Mouse (Mus musculus) C3H10T1/2 (cell line): ENCODE results near the gene Wfdc17. TPM values are rescaled to one million over a fixed set of nuclear protein-coding genes. Genes with fewer than 3 reads are reported as not detected.

Source experiments
- polyA plus RNA-seq, 2 experiments: library from polyadenylated mRNA; unstranded; fragments of >200 nt; fragmentation: generic; extraction: Trizol; gene quantifications; one replicate each; pipeline ENCODE4 v1.2.1; 2012; ENCODE audit warnings: missing spikeins in 2 of 2

Gene Wfdc17
- under 1 TPM in 1 of 2 experiments, not detected in 1; 0.21 TPM for polyA plus RNA-seq

GRCm38 (mm10) chr11:83703705-83704104, at the start of gene Wfdc17:
Gene Wfdc17 (plus strand): TSS chr11:83703991.

GRCm38 (mm10) chr11:83662204-83662603, 41.6 kb upstream of the Wfdc17 start, which contains the start of gene Ccl4:
Gene Ccl4 (plus strand): TSS chr11:83662584.

DNA sequence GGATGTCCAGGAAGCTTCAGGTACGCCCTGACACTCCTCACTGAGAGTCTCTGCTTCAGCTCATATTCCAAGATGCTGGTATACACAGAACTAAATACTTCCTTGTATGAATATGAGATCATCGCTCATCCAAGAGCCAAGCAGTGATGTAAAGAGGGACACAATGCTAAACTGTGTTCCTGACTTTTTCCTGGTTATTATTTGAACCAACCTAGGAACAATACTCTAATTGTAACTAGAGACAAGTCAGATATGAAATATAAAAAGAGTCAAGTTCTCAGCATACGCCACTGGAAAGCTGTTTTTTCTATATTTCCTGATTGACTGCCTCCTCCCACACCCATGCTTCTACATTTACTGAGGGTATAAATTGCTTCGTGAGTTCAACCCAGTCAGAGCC, 4.9 kb downstream of the Wfdc17 start, which contains the start of gene Wfdc18:
Wfdc18 (plus strand) TSS at position 301 of the 400 bp plus-strand sequence.

DNA sequence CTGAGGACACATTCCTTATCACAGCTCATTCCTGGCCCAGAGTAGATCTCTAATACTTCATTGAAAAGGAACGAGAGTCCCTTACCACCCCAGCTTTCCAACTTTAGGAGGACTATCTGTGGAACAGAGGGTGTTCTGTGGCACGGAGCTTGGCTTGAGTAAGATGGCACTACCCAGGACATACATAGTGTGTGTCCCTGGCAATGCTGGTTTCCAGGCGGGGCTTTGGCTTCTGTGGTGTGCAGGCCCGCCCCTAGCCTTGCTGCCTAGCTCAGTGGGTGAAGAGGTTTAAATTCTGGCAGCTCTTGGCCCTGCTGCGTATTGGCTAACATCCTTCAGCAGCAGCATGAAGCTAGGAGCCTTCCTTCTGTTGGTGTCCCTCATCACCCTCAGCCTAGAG, 42.9 kb downstream of the Wfdc17 start, which contains the start of gene Wfdc21:
Wfdc21 (plus strand) TSS at position 260 of the 400 bp plus-strand sequence.

GRCm38 (mm10) chr11:83753581-83754181, 49.9 kb downstream of the Wfdc17 start, which contains the start of gene Heatr6:
Gene Heatr6 (plus strand): TSS chr11:83753696.

Other genes with a start within 250 kb of the Wfdc17 start
- gene Mmp28, start 240.9 kb upstream of the Wfdc17 start, polyA plus RNA-seq: 1 to 10 TPM; 1.5 to 6.8 TPM
- 10 to 100 TPM in 1 of 2 experiments, 1 to 10 TPM in 1; 5.6 to 36.5 TPM for gene Taf15, start 230.9 kb upstream of the Wfdc17 start, polyA plus RNA-seq
- gene Heatr9, start 181.8 kb upstream of the Wfdc17 start, polyA plus RNA-seq: under 1 TPM in 1 of 2 experiments, not detected in 1; 0.04 TPM
- 10 to 100 TPM in 1 of 2 experiments, 1 to 10 TPM in 1; 4.4 to 79.3 TPM for gene Ccl5, start 173.5 kb upstream of the Wfdc17 start, polyA plus RNA-seq
- gene Ccl9, start 125.4 kb upstream of the Wfdc17 start, polyA plus RNA-seq: 1 to 10 TPM; 1.6 to 6.6 TPM
- gene Ccl6, start 110.9 kb upstream of the Wfdc17 start, polyA plus RNA-seq: under 1 TPM in 1 of 2 experiments, not detected in 1; 0.47 TPM
- not detected for gene Rpl9-ps1, start 58.4 kb upstream of the Wfdc17 start, polyA plus RNA-seq
- gene Ccl3, start 54.6 kb upstream of the Wfdc17 start, polyA plus RNA-seq: not detected
- not detected for gene Ccl4, start 41.4 kb upstream of the Wfdc17 start, polyA plus RNA-seq
- gene Wfdc18, start 5.0 kb downstream of the Wfdc17 start, polyA plus RNA-seq: 10 to 100 TPM in 1 of 2 experiments, under 1 TPM in 1; 0.85 to 11.0 TPM
- gene Wfdc21, start 42.9 kb downstream of the Wfdc17 start, polyA plus RNA-seq: 1 to 10 TPM in 1 of 2 experiments, not detected in 1; 6.1 TPM
- gene Heatr6, start 49.7 kb downstream of the Wfdc17 start, polyA plus RNA-seq: 10 to 100 TPM in 1 of 2 experiments, 1 to 10 TPM in 1; 6.4 to 21.6 TPM
- not detected for gene Hnf1b, start 146.1 kb downstream of the Wfdc17 start, polyA plus RNA-seq
- gene Ddx52, start 238.1 kb downstream of the Wfdc17 start, polyA plus RNA-seq: 10 to 100 TPM in 1 of 2 experiments, 1 to 10 TPM in 1; 1.8 to 14.4 TPM